Mouse (Mus musculus) lung, embryonic 15.5 days (tissue): ENCODE results near the gene Slc35f6. TPM values are rescaled to one million over a fixed set of nuclear protein-coding genes. Genes with fewer than 3 reads are reported as not detected.

ENCODE experiments used
- ATAC-seq: fragments of 200-750 bp; cut with Nextera tagmentation; 2 replicates; pipeline ENCODE4 v1.8.0; 2017; ENCODE audit warnings: moderate number of reproducible peaks, borderline replicate concordance; ENCODE audit not compliant: low FRiP score, low TSS enrichment; ENCODE audit errors: extremely low read depth
- H3K27ac ChIP-seq: fragments of 300-500 bp; sonication (generic); 2 replicates; pipeline ENCODE4 v1.5.1; 2015; ENCODE audit warnings: moderate library complexity, mild to moderate bottlenecking, inconsistent platforms
- H3K27me3 ChIP-seq: fragments of 300-500 bp; sonication (generic); 2 replicates; pipeline ENCODE4 v1.6.1; 2015; ENCODE audit warnings: inconsistent platforms
- H3K36me3 ChIP-seq: fragments of 300-500 bp; sonication (generic); 2 replicates; pipeline ENCODE4 v1.6.1; 2015; ENCODE audit warnings: inconsistent platforms
- H3K4me1 ChIP-seq: fragments of 300-500 bp; sonication (generic); 2 replicates; pipeline ENCODE4 v1.6.1; 2015; ENCODE audit warnings: inconsistent platforms
- H3K4me2 ChIP-seq: fragments of 300-500 bp; sonication (generic); 2 replicates; pipeline ENCODE4 v1.6.1; 2015; ENCODE audit warnings: inconsistent platforms, mild to moderate bottlenecking, moderate library complexity
- H3K4me3 ChIP-seq: fragments of 300-500 bp; sonication (generic); 2 replicates; pipeline ENCODE4 v1.5.1; 2015; ENCODE audit warnings: mild to moderate bottlenecking, inconsistent platforms
- H3K9ac ChIP-seq: fragments of 300-500 bp; sonication (generic); 2 replicates; pipeline ENCODE4 v1.6.1; 2015; ENCODE audit warnings: inconsistent platforms
- H3K9me3 ChIP-seq: fragments of 300-500 bp; sonication (generic); 2 replicates; pipeline ENCODE4 v1.6.1; 2016; ENCODE audit warnings: inconsistent platforms
- WGBS: fragments of 180-500 bp; shearing (Covaris S2); methylation state at CpG from one replicate; pipeline ENCODE4 v1.1.7; 2015; 5-methylcytosine and 5-hydroxymethylcytosine counted together
- polyA plus RNA-seq: library from polyadenylated mRNA; unstranded; fragments of >200 nt; fragmentation: Nextera tagmentation; extraction: Ambion mirVana; gene quantifications from 2 replicates; pipeline ENCODE4 v1.2.1, GENCODE M21; 2015

Slc35f6 gene
- 26.1 and 28.6 TPM in 2 replicates for polyA plus RNA-seq

- Histone ChIP-seq H3K36me3 (no peaks in the 10 kb centered on the region), H3K9me3 (no peaks in the 10 kb centered on the region), H3K4me1 (peaks cover 13% of the 10 kb centered on the region), H3K4me3 (peak within 1 kb of the TSS; percentile 64), H3K9ac (peak within 1 kb of the TSS; percentile 66), H3K27ac (peak within 1 kb of the TSS; percentile 69), H3K4me2 (peak within 1 kb of the TSS; percentile 73), H3K27me3 (no peaks in the 10 kb centered on the region)
- peak; percentile 92 for ATAC-seq
- WGBS, result under 1% methylated on average over 38 of the region's 38 CpGs
Measured at GRCm38 (mm10) chr5:30647815-30648560, at the start of gene Slc35f6. TSS of gene Slc35f6 (plus strand) at chr5:30647933.

DNA sequence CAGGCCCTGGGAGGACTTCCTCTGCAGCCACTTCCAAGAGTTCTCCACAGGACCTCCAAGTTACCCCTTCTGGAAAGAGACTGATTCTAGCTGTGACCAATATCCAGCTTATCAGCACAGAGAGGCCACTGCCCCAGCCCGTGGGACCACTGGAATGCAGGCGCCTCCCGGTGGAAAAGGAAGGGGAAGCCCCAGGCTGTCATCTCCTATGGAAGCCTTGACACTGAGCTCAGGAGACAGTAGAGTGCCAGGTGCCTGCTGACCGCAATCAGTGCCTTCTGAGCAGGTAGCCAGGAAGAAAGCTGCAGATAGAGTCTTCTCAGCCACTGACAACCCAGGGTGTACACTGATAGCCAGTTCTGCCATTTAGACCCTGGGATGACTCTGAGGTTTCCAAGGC is 46.3 kb upstream of the Slc35f6 start:
- no peaks in the 10 kb centered on the region for H3K4me1 ChIP-seq
- H3K9me3 ChIP-seq, result no peaks in the 10 kb centered on the region
- WGBS, result 22% methylated on average over 4 of the region's 4 CpGs
- no peak for ATAC-seq
- no peak overlapping the region for H3K4me3 ChIP-seq
- no peak overlapping the region for H3K9ac ChIP-seq
- no peak overlapping the region for H3K4me2 ChIP-seq
- H3K36me3 ChIP-seq, result no peaks in the 10 kb centered on the region
- H3K27me3 ChIP-seq, result no peaks in the 10 kb centered on the region
- no peak overlapping the region for H3K27ac ChIP-seq

- no peak for ATAC-seq
- Histone ChIP-seq H3K9me3 (no peaks in the 10 kb centered on the region), H3K4me1 (no peaks in the 10 kb centered on the region), H3K4me3 (no peak overlapping the region), H3K27ac (no peak overlapping the region), H3K27me3 (no peaks in the 10 kb centered on the region), H3K4me2 (no peak overlapping the region), H3K9ac (no peak overlapping the region), H3K36me3 (no peaks in the 10 kb centered on the region)
- 70% methylated on average over 3 of the region's 3 CpGs for WGBS
Measured at GRCm38 (mm10) chr5:30603255-30603654, 44.5 kb upstream of the Slc35f6 start.

- H3K4me3 ChIP-seq, result no peak overlapping the region
- no peaks in the 10 kb centered on the region for H3K4me1 ChIP-seq
- WGBS, result 75% methylated on average over 4 of the region's 4 CpGs
- no peak overlapping the region for H3K4me2 ChIP-seq
- no peaks in the 10 kb centered on the region for H3K27me3 ChIP-seq
- ATAC-seq, result no peak
- no peak overlapping the region for H3K27ac ChIP-seq
- H3K9me3 ChIP-seq, result no peaks in the 10 kb centered on the region
- no peak overlapping the region for H3K9ac ChIP-seq
- H3K36me3 ChIP-seq, result no peaks in the 10 kb centered on the region
Measured at GRCm38 (mm10) chr5:30603926-30604325, 43.8 kb upstream of the Slc35f6 start.

- H3K9me3 ChIP-seq, result no peaks in the 10 kb centered on the region
- H3K4me3 ChIP-seq, result no peak overlapping the region
- no peaks in the 10 kb centered on the region for H3K27me3 ChIP-seq
- no peaks in the 10 kb centered on the region for H3K36me3 ChIP-seq
- no peak for ATAC-seq
- 63% methylated on average over 8 of the region's 8 CpGs for WGBS
- H3K27ac ChIP-seq, result no peak overlapping the region
- no peaks in the 10 kb centered on the region for H3K4me1 ChIP-seq
- H3K9ac ChIP-seq, result no peak overlapping the region
- no peak overlapping the region for H3K4me2 ChIP-seq
Measured at GRCm38 (mm10) chr5:30604769-30605188, 43.0 kb upstream of the Slc35f6 start.

DNA sequence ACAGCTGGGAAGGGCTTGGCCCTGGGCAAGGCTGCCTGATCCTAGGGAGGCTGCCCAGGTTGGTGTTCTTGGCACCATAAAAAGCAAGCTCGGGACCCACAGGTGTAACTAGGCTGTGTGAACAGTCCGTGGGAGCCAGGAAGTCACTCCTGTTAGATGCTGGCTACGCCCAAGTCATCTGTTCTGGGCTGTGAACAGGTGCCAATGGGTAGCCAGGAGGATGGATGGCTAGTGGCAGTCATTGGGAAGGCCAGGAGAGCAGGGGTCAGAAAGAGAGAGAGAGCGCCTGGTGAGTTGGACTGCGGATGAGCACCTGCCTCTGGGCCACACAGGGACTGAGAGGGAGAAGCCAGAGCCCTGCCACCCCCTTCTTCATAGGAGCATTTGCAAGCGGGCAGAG is 42.1 kb upstream of the Slc35f6 start:
- no peak for ATAC-seq
- no peaks in the 10 kb centered on the region for H3K4me1 ChIP-seq

GRCm38 (mm10) chr5:30606424-30607073 is 41.2 kb upstream of the Slc35f6 start:
- no peak overlapping the region for H3K27ac ChIP-seq
- no peaks in the 10 kb centered on the region for H3K9me3 ChIP-seq
- no peaks in the 10 kb centered on the region for H3K27me3 ChIP-seq
- H3K4me2 ChIP-seq, result no peak overlapping the region
- H3K36me3 ChIP-seq, result no peaks in the 10 kb centered on the region
- 0 out of 2 replicates have a peak, but pooled peaks cover 6% of the 10 kb centered on the region for H3K4me1 ChIP-seq
- no peak overlapping the region for H3K9ac ChIP-seq
- no peak overlapping the region for H3K4me3 ChIP-seq
- no peak for ATAC-seq
- WGBS, result 70% methylated on average over 16 of the region's 16 CpGs

More for the DNA sequence above, 42.1 kb upstream of the Slc35f6 start:
- Histone ChIP-seq H3K27ac (no peak overlapping the region), H3K27me3 (no peaks in the 10 kb centered on the region), H3K36me3 (no peaks in the 10 kb centered on the region), H3K4me3 (no peak overlapping the region), H3K4me2 (no peak overlapping the region), H3K9ac (no peak overlapping the region), H3K9me3 (no peaks in the 10 kb centered on the region)
- 83% methylated on average over 6 of the region's 6 CpGs for whole genome bisulfite sequencing

DNA sequence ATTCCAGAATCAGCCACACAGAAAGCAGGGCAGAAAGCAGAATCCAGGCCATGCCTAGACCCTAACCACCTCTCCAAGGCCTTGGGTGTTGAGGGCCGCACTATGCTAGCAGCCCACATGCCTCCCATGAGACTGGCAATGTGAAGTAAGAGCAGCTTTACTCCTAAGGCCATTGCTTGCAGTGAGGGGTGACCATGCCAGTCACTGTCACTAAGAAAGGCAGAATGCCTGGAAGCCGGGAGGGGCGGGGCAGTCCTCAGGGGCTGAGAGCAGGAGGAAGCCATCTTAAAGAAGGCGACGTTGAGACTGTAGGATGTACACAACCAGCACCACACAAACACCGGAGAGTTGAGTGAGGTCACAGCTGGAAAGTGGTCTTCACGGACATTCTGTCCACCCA is 38.6 kb upstream of the Slc35f6 start:
- no peak for ATAC-seq
- Histone ChIP-seq H3K9ac (no peak overlapping the region), H3K9me3 (no peaks in the 10 kb centered on the region), H3K4me1 (peaks cover 20% of the 10 kb centered on the region), H3K27ac (no peak overlapping the region), H3K4me2 (no peak overlapping the region), H3K36me3 (no peaks in the 10 kb centered on the region), H3K27me3 (no peaks in the 10 kb centered on the region), H3K4me3 (no peak overlapping the region)
- WGBS, result 90% methylated on average over 7 of the region's 7 CpGs

- H3K36me3 ChIP-seq, result no peaks in the 10 kb centered on the region
- H3K4me1 ChIP-seq, result peaks cover 29% of the 10 kb centered on the region
- WGBS, result 82% methylated on average over 8 of the region's 8 CpGs
- H3K4me2 ChIP-seq, result no peak overlapping the region
- H3K4me3 ChIP-seq, result no peak overlapping the region
- ATAC-seq, result no peak
- no peak overlapping the region for H3K27ac ChIP-seq
- no peaks in the 10 kb centered on the region for H3K27me3 ChIP-seq
- H3K9me3 ChIP-seq, result no peaks in the 10 kb centered on the region
- no peak overlapping the region for H3K9ac ChIP-seq
Measured at GRCm38 (mm10) chr5:30609918-30610645, 37.7 kb upstream of the Slc35f6 start.

- Histone ChIP-seq H3K9me3 (no peaks in the 10 kb centered on the region), H3K27ac (no peak overlapping the region), H3K4me1 (peaks cover 40% of the 10 kb centered on the region), H3K4me3 (no peak overlapping the region), H3K36me3 (no peaks in the 10 kb centered on the region), H3K27me3 (no peaks in the 10 kb centered on the region), H3K9ac (no peak overlapping the region), H3K4me2 (no peak overlapping the region)
- WGBS, result 48% methylated on average over 1 of the region's 1 CpGs
- no peak for ATAC-seq
Measured at GRCm38 (mm10) chr5:30611091-30611490, 36.6 kb upstream of the Slc35f6 start.

GRCm38 (mm10) chr5:30611689-30612088 is 36.0 kb upstream of the Slc35f6 start:
- Histone ChIP-seq H3K9me3 (no peaks in the 10 kb centered on the region), H3K27ac (no peak overlapping the region), H3K27me3 (no peaks in the 10 kb centered on the region), H3K4me1 (peaks cover 46% of the 10 kb centered on the region), H3K4me2 (no peak overlapping the region), H3K36me3 (no peaks in the 10 kb centered on the region), H3K9ac (no peak overlapping the region), H3K4me3 (no peak overlapping the region)
- ATAC-seq, result no peak
- 28% methylated on average over 3 of the region's 3 CpGs for WGBS

- H3K27me3 ChIP-seq, result no peaks in the 10 kb centered on the region
- ATAC-seq, result no peak
- no peaks in the 10 kb centered on the region for H3K36me3 ChIP-seq
- no peaks in the 10 kb centered on the region for H3K9me3 ChIP-seq
- no peak overlapping the region for H3K4me2 ChIP-seq
- 79% methylated on average over 4 of the region's 4 CpGs for WGBS
- H3K27ac ChIP-seq, result no peak overlapping the region
- H3K4me3 ChIP-seq, result no peak overlapping the region
- peaks cover 53% of the 10 kb centered on the region for H3K4me1 ChIP-seq
- no peak overlapping the region for H3K9ac ChIP-seq
Measured at GRCm38 (mm10) chr5:30612575-30612974, 35.2 kb upstream of the Slc35f6 start.
